Mouse (Mus musculus): Measurements from ENCODE around the gene Cd109. TPM values are rescaled to one million over a fixed set of nuclear protein-coding genes. Genes with fewer than 3 reads are reported as not detected.
A peak's percentile ranks its signal among the peaks of the same experiment; 100 is the strongest.

Cd109 gene
- 1.3 and 1.8 TPM in 2 replicates for polyA plus RNA-seq (2012; rRNA removed)

DNA sequence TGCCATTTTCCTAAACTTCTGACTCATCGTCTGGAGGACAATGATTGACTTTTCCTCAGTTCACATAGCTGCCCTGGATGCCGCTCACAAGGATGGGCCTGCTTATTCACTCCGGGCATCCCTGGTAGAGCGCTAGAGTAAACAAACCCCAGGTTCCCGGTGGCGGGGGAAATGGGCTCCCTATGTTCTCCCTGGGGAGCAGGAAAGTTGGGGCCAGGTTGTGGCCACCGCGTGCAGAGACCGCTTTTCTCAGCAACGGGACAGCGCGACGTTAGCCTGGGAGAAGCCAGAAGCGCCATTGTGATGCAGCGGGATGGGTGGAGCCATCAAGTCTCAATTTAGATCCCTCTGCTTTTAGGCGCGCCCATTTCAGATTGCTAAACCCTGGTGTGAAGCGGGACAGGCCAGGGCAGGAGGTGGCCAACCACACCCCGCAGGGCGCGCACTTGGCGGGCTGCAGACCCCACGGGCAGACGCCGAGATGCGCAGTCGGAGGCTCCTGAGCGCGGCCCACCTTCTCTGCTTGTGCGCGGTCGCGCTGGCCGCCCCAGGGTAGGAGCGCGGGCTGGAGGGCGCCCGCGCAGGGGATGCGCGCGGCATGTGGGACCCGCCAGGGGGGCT, at the start of gene Cd109:
Gene Cd109 (plus strand): TSS at position 146 of the 621 bp plus-strand sequence.
- DNase-seq (ENCODE audit: low read depth): no peak

- no peak for DNase-seq (ENCODE audit: low read depth)
Measured at GRCm38 (mm10) chr9:78569934-78570333, 45.4 kb upstream of the Cd109 start.

DNA sequence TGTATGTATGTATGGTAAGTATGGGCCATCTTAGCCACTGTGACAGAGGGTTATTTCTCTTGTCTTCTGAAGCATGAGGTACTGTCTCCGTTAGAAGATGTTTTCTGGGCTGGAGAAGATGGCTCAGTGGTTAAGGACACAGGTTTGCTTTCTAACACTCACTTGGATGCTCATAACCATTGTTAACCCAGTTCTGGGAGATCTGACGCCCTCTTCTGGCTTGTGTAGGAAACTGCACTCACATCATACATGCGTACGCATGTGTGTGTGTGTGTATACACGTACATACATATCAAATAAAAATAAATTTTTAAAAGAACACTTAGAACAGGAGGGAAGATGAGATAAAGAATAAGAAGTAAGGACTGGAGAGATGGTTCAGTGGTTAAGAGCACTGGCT, 38.9 kb upstream of the Cd109 start:
- DNase-seq (ENCODE audit: low read depth): no peak

DNA sequence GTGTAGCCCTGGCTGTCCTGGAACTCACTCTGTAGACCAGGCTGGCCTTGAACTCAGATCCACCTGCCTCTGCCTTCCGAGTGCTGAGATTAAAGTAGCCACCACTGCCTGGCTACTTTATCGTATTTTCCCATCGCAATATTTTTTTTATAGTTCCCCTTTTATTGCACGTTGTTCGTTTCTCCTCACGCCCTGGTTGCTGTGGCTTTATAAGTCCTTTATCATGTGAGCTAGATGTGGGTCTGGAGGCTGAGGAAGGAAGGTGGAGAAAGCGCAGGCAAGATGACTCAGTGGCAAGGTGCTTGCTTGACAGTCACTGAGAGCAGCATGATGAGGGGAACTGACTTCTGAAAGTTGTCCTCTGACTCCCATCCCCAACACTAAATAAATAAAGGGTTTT, 36.5 kb upstream of the Cd109 start:
- no peak for DNase-seq (ENCODE audit: low read depth)

DNA sequence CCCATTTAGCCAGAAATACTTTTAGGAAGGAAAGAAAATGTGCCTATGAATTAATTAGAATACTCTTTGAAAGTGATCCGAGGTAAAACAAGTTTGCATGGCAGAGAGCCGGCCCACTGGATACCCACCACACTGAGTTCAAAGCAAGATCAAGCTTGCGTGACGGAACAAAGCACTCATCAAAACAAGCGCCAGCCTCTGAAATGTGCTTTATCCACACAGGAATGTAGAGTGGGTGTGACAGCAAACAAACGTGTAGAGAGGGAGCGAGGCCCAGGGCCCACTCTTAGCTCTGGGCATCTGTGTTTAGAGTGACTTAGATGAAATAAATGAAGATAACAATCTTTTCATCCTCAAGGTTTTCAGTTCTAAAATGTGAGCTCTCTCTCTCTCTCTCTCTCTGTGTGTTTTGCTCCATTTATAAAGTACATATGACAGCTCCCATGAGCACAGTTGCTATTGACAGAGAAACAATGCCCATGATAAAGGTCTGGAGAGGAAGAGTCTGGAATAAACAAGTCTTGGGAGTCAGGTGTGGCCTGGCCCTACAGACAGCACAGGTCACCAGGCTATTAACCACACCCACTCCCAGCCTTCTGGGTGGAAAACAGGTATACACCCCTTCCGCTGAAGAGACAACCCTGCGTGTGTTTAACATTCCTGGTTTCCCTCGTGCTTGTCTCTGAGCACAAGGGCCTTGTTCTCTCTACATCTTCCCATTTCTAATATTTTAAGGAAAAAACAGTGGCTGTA, 35.5 kb upstream of the Cd109 start:
- DNase-seq (ENCODE audit: low read depth): no peak

DNA sequence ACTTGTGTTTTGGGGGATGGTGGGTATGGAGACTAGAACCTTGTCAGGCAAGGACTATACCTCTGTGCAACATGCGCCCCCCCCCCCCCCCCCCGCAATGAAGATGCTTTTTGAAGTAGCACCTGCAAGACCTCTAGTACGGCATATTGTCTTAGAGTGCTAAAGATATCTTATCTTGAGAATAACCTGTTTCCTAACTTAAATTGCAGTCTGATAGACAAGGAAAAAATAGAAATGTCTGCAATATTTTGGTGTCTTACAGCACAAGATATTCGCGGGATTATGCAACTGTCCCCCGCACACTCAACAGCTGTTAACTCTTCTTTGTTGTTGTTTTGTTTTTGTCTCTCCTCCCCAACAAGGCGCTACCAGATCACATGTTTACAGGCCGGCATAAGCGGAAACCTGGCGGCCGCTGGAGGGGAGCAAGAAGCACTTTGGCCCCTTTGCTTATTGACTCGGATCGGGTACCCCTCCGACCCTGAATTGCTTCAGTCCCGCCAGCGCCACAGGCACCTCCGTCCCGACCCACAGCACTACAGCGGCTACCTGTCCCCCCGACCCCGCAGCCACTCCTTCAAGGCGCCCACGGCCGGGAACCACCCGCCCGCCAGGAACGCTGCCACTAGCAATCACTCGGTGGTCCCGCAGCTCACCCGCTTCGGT, 28.0 kb upstream of the Cd109 start:
- DNase-seq (ENCODE audit: low read depth): no peak

DNA sequence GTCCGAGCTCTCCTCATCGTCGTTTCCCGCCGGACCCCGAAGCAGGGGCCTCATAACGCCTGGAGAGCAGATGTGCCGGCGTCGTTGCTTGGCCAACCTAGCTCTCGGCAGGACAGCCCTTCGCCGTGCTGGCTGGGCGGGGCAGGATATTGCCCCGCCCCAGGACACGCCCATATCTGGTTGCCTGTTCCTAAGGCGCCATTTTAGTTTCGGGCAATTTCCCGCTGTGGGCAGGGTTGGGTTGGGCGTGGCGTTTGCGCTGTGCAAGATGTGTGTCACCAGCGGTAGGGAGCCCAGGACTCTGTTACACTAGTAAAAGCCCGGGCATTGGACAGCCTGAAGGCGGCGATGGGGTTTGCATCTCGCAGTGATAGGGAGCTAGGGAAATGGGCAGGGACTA, 27.4 kb upstream of the Cd109 start, which contains the start of gene Slc17a5:
Gene Slc17a5 (minus strand): TSS at position 128 of the 400 bp plus-strand sequence.
- DNase-seq (ENCODE audit: low read depth): peak; percentile 52

DNA sequence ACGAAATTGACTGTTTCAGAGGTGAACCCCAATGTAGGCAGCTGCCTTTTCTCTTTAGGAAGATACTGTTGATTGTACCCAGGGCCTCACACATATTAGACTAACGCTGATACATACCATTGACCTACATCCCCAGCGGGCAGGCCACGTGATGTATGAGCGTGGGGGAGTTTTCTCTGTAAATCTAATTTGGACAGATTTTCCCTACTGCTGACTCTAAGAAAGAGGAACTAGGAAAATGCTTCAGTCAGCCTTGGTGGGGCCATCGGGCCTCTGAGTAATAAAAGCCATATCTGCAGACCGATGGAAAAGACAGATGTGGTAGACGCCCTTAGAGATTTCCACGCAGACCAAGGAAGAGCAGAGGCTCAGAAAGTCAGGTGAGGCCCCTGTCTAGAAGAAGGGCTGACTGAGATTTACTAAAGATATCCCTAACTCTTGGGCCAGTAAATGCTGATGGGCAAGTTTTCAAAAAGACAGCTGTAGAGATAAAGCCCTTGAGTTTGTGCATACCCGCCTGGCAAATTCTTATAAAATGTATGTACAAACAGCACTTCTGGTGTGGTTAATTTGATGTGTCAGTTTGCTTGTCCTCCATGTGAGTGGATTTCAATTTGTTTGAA, 26.8 kb upstream of the Cd109 start:
- DNase-seq (ENCODE audit: low read depth): no peak

DNA sequence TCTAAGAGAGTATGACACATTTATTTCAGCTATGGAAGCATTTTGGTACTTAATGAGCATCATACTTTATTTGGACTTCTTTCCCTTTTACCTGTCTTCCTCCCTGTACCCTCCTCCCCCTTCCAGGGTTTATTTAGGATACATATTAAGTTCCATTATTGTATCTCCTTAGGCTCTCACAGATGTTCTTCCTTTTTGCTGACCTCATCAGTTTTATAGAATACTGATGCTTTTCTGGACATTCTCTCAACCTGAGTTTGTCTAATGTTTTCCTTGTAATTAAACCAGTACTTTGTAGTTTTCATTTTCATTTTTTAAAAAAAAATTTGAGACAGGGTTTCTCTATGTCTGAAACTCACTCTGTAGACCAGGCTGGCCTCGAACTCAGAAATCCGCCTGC, 24.9 kb upstream of the Cd109 start:
- DNase-seq (ENCODE audit: low read depth): no peak

- DNase-seq (ENCODE audit: low read depth): no peak
Measured at GRCm38 (mm10) chr9:78595257-78595656, 20.1 kb upstream of the Cd109 start.

DNA sequence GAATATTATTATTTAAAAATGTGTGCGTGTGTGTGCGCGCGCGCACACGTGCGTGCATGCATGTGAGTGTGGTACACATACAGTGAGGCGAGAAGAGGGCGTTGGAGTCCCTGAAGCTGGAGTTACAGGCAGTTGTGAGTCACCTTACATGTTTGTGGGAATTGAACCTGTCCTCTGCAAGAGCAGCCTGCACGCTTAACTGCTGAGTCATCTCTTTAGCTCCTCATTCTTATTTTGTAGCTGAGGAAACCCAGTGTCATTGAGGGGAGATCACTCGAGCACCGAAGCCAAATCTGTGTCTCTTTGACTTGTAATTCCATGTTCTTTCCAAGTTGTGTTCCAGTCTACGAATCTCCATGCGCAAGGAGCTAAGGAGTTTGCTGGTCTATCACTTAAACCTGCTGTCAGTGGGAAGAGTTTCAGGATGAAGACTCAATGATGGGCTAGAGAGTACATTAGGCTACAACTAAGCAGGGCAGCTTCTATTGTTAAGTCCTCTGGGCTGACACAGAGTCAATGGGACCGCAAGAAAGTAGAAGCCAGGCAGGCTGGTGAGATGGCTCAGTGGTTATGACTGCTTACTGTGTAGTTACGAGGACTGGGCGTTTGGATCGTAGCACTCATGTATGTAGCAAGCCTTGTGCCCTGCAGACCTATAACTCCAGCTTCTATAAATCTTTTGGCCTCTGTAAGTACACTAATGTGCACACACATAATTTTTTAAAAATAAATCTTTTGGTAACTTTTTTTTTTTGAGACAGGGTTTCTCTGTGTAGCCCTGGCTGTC, 19.4 kb upstream of the Cd109 start:
- DNase-seq (ENCODE audit: low read depth): no peak

GRCm38 (mm10) chr9:78596834-78597233, 18.5 kb upstream of the Cd109 start:
- DNase-seq (ENCODE audit: low read depth): no peak

- DNase-seq (ENCODE audit: low read depth): no peak
Measured at GRCm38 (mm10) chr9:78599927-78600326, 15.4 kb upstream of the Cd109 start.

- no peak for DNase-seq (ENCODE audit: low read depth)
Measured at GRCm38 (mm10) chr9:78601046-78601730, 14.2 kb upstream of the Cd109 start.

DNA sequence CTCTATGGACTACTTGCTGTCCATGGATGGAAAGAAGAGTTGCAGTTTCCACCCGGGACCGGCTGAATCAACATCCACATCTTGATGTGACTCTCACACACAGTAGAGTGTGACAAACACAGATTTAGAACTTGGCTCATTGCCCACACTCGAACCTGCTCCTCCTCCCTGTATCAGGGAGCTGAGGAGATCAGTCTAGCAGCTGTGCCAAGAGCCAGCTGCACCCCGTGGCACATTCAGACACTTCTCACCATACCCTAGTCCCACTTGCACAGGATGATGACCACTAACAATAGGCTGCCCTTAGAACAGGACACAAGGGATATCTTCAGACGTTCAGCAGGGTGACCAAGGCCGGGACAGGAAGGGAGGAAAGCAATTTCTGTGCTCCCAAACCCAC, 1.1 kb upstream of the Cd109 start:
- DNase-seq (ENCODE audit: low read depth): no peak

DNA sequence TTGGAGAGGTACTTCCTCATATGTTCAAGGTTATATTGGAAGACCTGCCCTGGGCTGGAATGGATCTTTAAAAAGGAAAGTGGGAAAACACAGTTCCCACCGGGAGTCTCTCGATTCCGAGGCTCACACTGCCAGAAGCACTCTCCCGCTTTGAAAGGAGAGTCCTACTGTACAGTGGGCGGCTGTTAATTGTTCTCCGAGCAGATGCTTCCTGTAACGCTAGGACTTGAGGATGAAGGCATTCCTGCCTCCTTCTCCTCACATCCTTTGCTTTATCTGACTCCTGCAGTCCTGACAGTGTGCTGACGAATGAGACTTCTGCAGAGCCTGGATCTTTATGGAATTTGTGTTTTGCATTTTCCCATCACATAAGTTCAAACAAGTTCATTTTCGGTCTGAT, 3.9 kb downstream of the Cd109 start:
- no peak for DNase-seq (ENCODE audit: low read depth)

DNA sequence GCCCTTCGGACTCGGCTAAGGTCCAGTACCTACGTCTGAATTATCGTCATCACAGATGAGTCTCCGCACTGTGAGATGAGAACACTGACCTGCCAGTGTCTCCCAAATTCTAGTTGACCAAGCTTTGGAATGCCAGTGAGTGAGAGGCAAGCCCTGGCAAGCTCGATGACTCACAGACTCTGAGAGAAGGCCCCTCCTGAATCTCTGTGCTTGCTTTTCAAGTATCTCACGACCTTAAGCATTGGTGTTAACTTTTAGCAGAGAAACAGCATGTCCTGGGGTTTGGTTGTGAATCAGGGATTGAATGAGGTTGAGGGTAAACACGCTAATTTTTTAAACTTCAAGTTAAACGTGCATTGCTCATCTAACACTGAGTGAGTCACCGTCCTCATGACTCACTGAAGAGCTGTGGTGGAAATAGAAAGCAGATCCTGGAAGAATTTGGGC, 8.0 kb downstream of the Cd109 start:
- no peak for DNase-seq (ENCODE audit: low read depth)

GRCm38 (mm10) chr9:78629991-78630390, 14.6 kb downstream of the Cd109 start:
- no peak for DNase-seq (ENCODE audit: low read depth)

DNA sequence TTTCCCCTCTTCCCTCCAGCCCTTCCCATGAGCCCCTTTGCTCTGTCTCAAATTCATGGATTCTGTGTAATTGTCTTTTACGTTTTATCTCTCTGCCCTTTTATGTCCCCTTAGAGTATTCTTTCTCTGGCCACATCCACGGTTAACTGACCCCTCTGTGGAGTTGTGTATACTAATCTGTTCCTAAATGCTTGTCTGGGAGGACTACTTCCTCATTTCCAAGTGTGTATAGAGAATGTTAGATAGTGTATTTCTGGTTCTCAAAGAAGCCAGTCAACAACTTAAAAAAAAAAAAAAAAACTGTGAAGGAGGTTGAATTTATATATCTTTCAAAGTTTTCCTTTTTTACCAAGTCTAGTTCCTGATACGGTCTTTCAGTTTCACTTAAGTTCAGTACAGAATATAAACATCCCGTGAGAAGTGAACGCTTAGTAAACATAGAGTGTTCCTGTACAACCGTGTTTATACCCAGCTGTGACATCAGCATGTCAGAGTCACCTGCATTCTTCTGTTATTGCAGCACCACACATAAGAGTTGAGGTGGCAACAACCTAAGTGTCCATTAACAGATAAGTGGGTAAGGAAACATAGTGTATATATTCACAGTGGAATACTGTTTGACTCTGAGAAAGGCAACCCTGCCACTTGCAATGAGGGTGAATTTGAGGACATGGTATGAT, 16.5 kb downstream of the Cd109 start:
- no peak for DNase-seq (ENCODE audit: low read depth)

GRCm38 (mm10) chr9:78633976-78634375, 18.6 kb downstream of the Cd109 start:
- no peak for DNase-seq (ENCODE audit: low read depth)

All from gonadal fat pad, adult 2 months (tissue).